Mouse (Mus musculus): Measurements from ENCODE around the gene Gm7971.
"Not testable (repeated sequence)": the region's sequence is repeated elsewhere in the genome, so short reads cannot be mapped to it uniquely, and the experiment has no call there.

Gm7971 gene

DNA sequence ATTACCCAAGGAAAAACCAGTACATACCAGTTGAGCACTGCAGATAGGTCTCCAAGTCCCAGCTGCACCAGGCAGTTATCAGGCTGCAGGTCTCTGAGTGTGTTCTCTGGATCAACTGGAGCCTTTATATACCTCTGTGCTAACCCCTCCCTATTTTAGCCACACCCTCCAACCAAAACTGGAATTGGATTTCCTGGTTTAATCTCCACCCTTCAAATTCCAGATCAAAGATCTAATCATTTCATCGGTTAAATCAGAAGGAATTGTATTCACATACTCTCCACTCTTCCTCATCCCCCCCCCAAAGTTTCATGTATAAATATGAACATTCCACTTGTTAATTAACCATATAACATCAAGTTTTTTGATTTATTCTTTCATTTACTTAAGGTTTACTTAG, at the start of gene Gm7971:
Gene Gm7971, minus strand, starts transcription at position 101 of the 400 bp plus-strand sequence.
- not testable (repeated sequence) for DNase-seq (ENCODE audit: low spot score)
